Mouse (Mus musculus) forebrain, postnatal 0 days (tissue): Measurements from ENCODE around the gene Polr2b. TPM values are rescaled to one million over a fixed set of nuclear protein-coding genes. Genes with fewer than 3 reads are reported as not detected.

ENCODE experiments used
- ATAC-seq: fragments of 200-750 bp; cut with Nextera tagmentation; 2 replicates; pipeline ENCODE4 v1.8.0; 2017; ENCODE audit warnings: mild to moderate bottlenecking, moderate library complexity
- DNase-seq: peaks from one replicate; pipeline ENCODE4 v3.0.0-alpha.2; 2015
- H3K27ac ChIP-seq: fragments of 300-500 bp; sonication (generic); 2 replicates; pipeline ENCODE4 v1.5.1; 2014; ENCODE audit warnings: low read depth, mild to moderate bottlenecking, antibody characterized with exemption, low read length, moderate library complexity, mixed read lengths
- H3K27me3 ChIP-seq: fragments of 300-500 bp; sonication (generic); 2 replicates; pipeline ENCODE4 v1.6.1; 2014; ENCODE audit warnings: mild to moderate bottlenecking, low read length, mixed read lengths; ENCODE audit not compliant: insufficient read depth
- H3K36me3 ChIP-seq: fragments of 300-500 bp; sonication (generic); 2 replicates; pipeline ENCODE4 v1.6.1; 2014; ENCODE audit warnings: mild to moderate bottlenecking, moderate library complexity; ENCODE audit not compliant: insufficient read depth
- H3K4me1 ChIP-seq: fragments of 300-500 bp; sonication (generic); 2 replicates; pipeline ENCODE4 v1.6.1; 2014; ENCODE audit warnings: antibody characterized with exemption; ENCODE audit not compliant: insufficient read depth
- H3K4me2 ChIP-seq: fragments of 300-500 bp; sonication (generic); 2 replicates; pipeline ENCODE4 v1.6.1; 2014; ENCODE audit warnings: low read depth, mild to moderate bottlenecking, moderate library complexity
- H3K4me3 ChIP-seq: fragments of 300-500 bp; sonication (generic); 2 replicates; pipeline ENCODE4 v1.5.1; 2014; ENCODE audit warnings: low read depth, low read length, mixed read lengths
- H3K9ac ChIP-seq: fragments of 300-500 bp; sonication (generic); 2 replicates; pipeline ENCODE4 v1.6.1; 2014; ENCODE audit warnings: mild to moderate bottlenecking
- H3K9me3 ChIP-seq: fragments of 300-500 bp; sonication (generic); 2 replicates; pipeline ENCODE4 v1.6.1; 2016; ENCODE audit warnings: low read length
- CTCF ChIP-seq: sonication (generic); IDR thresholded peaks from 2 replicates; pipeline ENCODE4 v1.5.1; 2016; ENCODE audit warnings: antibody characterized with exemption, control low read depth, low read depth
- WGBS: fragments of 180-500 bp; shearing (Covaris S2); extraction: QIAGEN DNeasy Blood & Tissue Kit; methylation state at CpG from one replicate; pipeline ENCODE4 v1.1.7; 2014; 5-methylcytosine and 5-hydroxymethylcytosine counted together
- polyA plus RNA-seq: library from polyadenylated mRNA; unstranded; fragments of >200 nt; fragmentation: Nextera tagmentation; extraction: Ambion mirVana; gene quantifications from 2 replicates; pipeline ENCODE4 v1.2.1, GENCODE M21; 2015
- total RNA-seq: library from RNA; depleted of rRNA; stranded (reverse); fragments of >200 nt; gene quantifications from 2 replicates; pipeline ENCODE4 v1.2.3, GENCODE M21; 2014

The Polr2b gene
- total and polyA plus RNA-seq, 2 experiments from 2014 or later = 53.2 to 97.5 TPM

- no peak for TF ChIP-seq CTCF
- no peak overlapping the region for H3K27ac ChIP-seq
- WGBS = 64% methylated on average over 3 of the region's 3 CpGs
These were observed 52.2 kb downstream of the Polr2b start for GRCm38 (mm10) chr5:77362120-77362519.

GRCm38 (mm10) chr5:77363650-77364049, 53.7 kb downstream of the Polr2b start:
- no peak overlapping the region for H3K27ac ChIP-seq
- H3K4me2 ChIP-seq = no peak overlapping the region
- no peaks in the 10 kb centered on the region for H3K4me1 ChIP-seq
- 82% methylated on average over 6 of the region's 6 CpGs for WGBS
- H3K36me3 ChIP-seq = no peaks in the 10 kb centered on the region
- no peak overlapping the region for H3K4me3 ChIP-seq
- no peak for TF ChIP-seq CTCF
- ATAC-seq (no peak), DNase-seq (no peak)
- no peak overlapping the region for H3K9ac ChIP-seq
- H3K27me3 ChIP-seq = no peaks in the 10 kb centered on the region
- no peaks in the 10 kb centered on the region for H3K9me3 ChIP-seq

More at GRCm38 (mm10) chr5:77362120-77362519, 52.2 kb downstream of the Polr2b start:
- Histone ChIP-seq H3K27me3 (no peaks in the 10 kb centered on the region), H3K9me3 (no peaks in the 10 kb centered on the region), H3K4me3 (no peak overlapping the region), H3K9ac (no peak overlapping the region), H3K4me2 (no peak overlapping the region), H3K36me3 (no peaks in the 10 kb centered on the region), H3K4me1 (no peaks in the 10 kb centered on the region)
- ATAC-seq (no peak), DNase-seq (no peak)

DNA sequence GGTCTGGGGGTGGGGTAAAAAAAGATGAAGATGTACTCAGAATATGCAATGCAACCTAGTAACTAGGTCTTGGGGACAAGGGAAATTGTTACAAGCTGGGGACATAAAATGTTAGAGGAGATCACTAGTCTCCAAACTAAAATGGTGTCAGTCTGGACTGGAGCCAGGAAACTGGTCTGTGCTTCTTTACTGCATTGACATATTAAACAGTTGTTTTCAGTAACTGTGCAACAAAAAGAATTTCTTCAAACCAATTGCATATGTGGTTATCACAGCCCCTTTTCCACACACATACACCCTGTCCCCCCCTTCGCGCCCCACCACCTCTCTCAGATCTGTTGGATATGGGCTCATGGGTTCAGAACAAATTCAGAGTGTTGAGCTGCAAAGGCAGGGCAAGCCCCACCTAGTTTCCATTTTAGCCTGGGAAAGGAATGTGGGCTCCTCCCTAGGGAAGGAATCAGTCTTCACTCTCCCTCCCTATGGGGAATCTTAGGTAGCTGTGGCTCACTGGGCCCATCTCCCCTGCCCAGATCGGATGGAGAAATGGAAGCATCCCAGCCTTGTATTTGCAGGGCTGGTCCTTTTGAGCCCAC, 54.6 kb downstream of the Polr2b start:
- Histone ChIP-seq H3K4me3 (no peak overlapping the region), H3K4me1 (no peaks in the 10 kb centered on the region), H3K9ac (no peak overlapping the region), H3K4me2 (no peak overlapping the region), H3K36me3 (no peaks in the 10 kb centered on the region), H3K27ac (no peak overlapping the region), H3K27me3 (no peaks in the 10 kb centered on the region), H3K9me3 (no peaks in the 10 kb centered on the region)
- ATAC-seq = no peak
- DNase-seq = no peak
- no peak for TF ChIP-seq CTCF
- WGBS = 94% methylated on average over 3 of the region's 3 CpGs

DNA sequence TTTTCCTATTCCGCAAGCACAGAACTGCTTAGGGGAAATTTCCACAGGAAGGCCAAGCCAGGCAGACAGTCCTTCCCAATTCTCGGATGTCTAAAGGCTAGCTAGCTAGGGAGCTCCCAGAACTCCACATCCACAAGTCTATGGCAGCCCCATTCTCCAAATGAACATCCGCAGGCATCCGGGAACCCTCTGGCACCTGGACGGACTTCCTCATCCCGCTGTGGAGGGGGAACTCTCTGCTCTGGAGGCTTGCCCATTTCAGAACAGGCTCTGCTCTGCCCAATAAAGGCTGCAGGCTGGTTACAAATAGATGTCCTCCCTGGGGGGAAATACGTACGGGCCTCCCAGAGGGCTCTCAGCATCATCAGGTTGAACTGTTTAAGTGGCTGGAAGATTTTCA, 56.4 kb downstream of the Polr2b start:
- H3K4me1 ChIP-seq = no peaks in the 10 kb centered on the region
- no peak for TF ChIP-seq CTCF
- H3K4me2 ChIP-seq = no peak overlapping the region
- no peaks in the 10 kb centered on the region for H3K36me3 ChIP-seq
- WGBS = 71% methylated on average over 8 of the region's 8 CpGs
- H3K27ac ChIP-seq = no peak overlapping the region
- no peak for DNase-seq
- H3K9ac ChIP-seq = no peak overlapping the region
- no peaks in the 10 kb centered on the region for H3K9me3 ChIP-seq
- no peak for ATAC-seq
- no peaks in the 10 kb centered on the region for H3K27me3 ChIP-seq
- no peak overlapping the region for H3K4me3 ChIP-seq

DNA sequence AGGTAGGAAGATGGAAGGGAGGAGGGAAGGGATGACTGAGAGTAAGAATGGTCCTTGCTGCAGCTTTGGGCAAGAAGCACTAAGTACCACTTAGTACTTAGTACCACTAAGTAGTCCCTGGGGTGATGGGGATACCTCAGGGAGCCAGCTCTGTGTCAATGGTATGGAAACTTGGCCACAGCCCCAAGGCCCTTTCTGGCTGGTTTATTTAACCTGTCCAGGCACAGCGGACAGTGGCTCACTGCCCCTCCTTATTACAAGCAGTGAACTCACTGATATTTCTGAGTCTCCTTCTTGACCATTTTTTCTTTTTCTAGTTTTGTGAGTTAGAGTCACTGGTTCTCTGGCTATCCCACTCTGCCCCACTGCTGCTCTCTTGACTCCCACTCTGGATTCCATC, 57.2 kb downstream of the Polr2b start:
- Histone ChIP-seq H3K4me1 (no peaks in the 10 kb centered on the region), H3K9me3 (no peaks in the 10 kb centered on the region), H3K4me3 (no peak overlapping the region), H3K27ac (no peak overlapping the region), H3K4me2 (no peak overlapping the region), H3K36me3 (no peaks in the 10 kb centered on the region), H3K27me3 (no peaks in the 10 kb centered on the region), H3K9ac (no peak overlapping the region)
- WGBS = 100% methylated on average over 1 of the region's 1 CpGs
- DNase-seq = no peak
- TF ChIP-seq CTCF = no peak
- no peak for ATAC-seq

- DNase-seq = no peak
- H3K27me3 ChIP-seq = no peaks in the 10 kb centered on the region
These were observed 57.7 kb downstream of the Polr2b start for GRCm38 (mm10) chr5:77367682-77368081.

DNA sequence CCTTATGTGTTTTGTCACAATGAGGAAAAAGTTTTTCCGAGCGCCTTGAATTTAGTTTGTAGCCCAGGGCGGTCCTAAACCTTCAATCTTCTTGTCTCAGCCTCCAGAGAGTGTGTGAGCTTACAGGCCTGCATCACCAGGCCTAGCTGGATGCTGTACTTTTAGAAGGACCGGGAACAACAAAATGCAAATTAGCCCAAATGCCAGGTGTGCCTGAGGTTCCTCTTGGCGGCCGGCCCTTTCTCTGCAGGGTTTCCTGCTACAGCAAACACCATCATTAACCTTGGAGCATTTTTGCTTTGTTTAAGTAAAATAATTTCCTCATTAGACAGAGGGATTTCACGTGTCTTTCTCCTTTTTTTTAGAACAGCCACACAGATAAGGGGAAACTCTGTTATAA, 58.2 kb downstream of the Polr2b start:
- no peak overlapping the region for H3K27ac ChIP-seq
- WGBS = 32% methylated on average over 7 of the region's 7 CpGs
- no peak for TF ChIP-seq CTCF
- no peaks in the 10 kb centered on the region for H3K27me3 ChIP-seq
- no peak overlapping the region for H3K4me3 ChIP-seq
- no peak overlapping the region for H3K4me2 ChIP-seq
- H3K9me3 ChIP-seq = no peaks in the 10 kb centered on the region
- ATAC-seq = no peak
- no peak for DNase-seq
- no peak overlapping the region for H3K9ac ChIP-seq
- H3K36me3 ChIP-seq = no peaks in the 10 kb centered on the region
- H3K4me1 ChIP-seq = no peaks in the 10 kb centered on the region

More at GRCm38 (mm10) chr5:77367682-77368081, 57.7 kb downstream of the Polr2b start:
- ATAC-seq = no peak; the same call in 1 of the 2 replicates
- Histone ChIP-seq H3K9ac (no peak overlapping the region), H3K4me2 (no peak overlapping the region), H3K4me3 (no peak overlapping the region), H3K9me3 (no peaks in the 10 kb centered on the region), H3K27ac (no peak overlapping the region), H3K36me3 (no peaks in the 10 kb centered on the region), H3K4me1 (no peaks in the 10 kb centered on the region)
- no peak for TF ChIP-seq CTCF
- WGBS = 45% methylated on average over 12 of the region's 12 CpGs

DNA sequence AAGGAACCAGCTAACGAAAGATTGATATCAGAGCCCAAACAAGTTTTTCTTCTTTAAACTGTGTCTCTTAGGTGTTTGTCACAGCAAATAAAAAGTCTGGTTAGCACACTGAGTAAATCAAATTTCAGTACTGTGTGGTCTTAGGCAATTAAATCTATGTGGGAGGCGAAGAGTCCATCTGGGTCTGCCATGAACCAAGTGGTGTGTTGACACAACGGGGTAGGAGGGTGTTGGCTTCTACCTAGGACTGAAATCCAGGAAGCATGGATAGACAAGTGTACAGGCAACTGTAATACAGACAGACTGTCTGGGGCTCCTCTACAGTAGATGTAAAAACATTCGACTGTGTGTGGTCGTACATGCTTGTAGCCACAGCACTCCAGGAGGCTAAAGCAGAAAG, 59.4 kb downstream of the Polr2b start:
- H3K4me2 ChIP-seq = no peak overlapping the region
- DNase-seq (no peak), ATAC-seq (no peak)
- no peak overlapping the region for H3K4me3 ChIP-seq
- TF ChIP-seq CTCF = no peak
- no peaks in the 10 kb centered on the region for H3K4me1 ChIP-seq
- no peaks in the 10 kb centered on the region for H3K27me3 ChIP-seq
- 89% methylated on average over 5 of the region's 5 CpGs for WGBS
- no peak overlapping the region for H3K27ac ChIP-seq
- H3K36me3 ChIP-seq = no peaks in the 10 kb centered on the region
- no peak overlapping the region for H3K9ac ChIP-seq
- H3K9me3 ChIP-seq = no peaks in the 10 kb centered on the region
